Mouse (Mus musculus) heart, postnatal 25 days (tissue): ENCODE measurements around the gene Mfsd5. TPM values are rescaled to one million over a fixed set of nuclear protein-coding genes. Genes with fewer than 3 reads are reported as not detected.

ENCODE experiments used
- DNase-seq: peaks from one replicate; pipeline ENCODE4 v3.0.0; 2022; ENCODE audit warnings: low spot score
- intact Hi-C: fragments of 180-260 bp; cut with DNase I; formaldehyde crosslinking; loops from one replicate; pipeline ENCODE4 v1.15.1; 2025
- total RNA-seq, 2 experiments: library from RNA; stranded (reverse); gene quantifications; 2 replicates each; pipeline ENCODE4 v1.2.3; 2021

Gene Mfsd5
- 10 to 100 TPM; 15.5 to 18.5 TPM for total RNA-seq

DNA sequence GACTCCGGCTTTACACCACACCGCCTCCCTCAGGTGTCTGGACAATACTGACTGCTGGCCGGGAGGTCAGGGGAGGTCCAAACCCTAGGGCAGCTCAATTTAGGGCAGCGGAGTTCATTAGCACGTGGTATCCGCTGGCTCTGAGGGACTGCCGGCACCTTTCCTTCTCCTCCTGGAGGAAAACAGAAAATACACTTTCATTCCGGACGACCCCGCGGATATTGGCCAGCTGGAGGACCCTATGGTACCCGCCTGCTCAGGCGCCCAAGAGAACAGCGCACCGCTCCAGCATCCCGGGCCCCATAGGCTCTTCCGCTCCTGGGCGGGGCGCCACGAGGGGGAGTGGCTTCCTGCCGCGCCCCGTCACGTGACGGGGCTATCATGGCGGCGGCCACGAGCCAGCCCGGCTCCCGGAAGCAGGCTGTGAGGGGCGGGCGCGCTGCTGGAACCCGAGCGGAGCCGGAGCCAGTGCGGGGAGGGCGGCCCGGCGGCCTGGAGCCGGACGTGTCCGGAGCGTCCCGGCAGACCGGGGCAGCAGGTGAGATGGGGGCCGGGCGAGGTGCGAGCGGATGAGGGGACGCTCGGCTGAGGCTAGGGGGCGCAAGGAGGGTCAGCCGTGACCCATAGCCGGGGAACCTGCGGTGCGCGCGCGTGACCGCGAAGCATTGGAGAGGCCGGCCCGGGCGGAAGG, at the start of gene Mfsd5:
Gene Mfsd5, plus strand, starts transcription at position 363 of the 691 bp plus-strand sequence.
- intact Hi-C loops: loop anchor here (1.0 to 2.0 kb wide), 2 partner anchors 32 to 40 kb away; no protein-coding TSS in a partner anchor
- peak; percentile 76 for DNase-seq

GRCm38 (mm10) chr15:102230408-102231321, 48.6 kb upstream of the Mfsd5 start:
- intact Hi-C loops: no loop called here
- DNase-seq: no peak

DNA sequence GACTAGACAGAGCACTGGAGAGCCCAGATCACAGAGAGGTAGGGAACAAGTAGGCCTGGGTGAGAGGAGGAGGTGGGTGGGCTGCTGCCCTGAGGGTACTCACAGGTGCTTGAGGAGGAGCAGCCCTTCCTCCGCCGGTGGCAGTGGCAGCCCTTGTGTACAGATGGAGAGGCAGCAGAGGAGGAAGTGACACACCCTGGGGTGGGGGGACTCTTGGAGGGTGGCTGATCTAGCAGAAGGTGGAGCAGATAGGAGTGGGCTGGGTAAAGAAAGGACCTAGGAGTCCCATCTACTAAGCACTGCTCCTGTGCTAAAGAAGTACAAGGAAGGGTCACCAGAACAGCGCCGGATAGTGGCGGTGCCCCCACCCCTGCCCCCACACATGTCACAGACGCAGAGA, 47.5 kb upstream of the Mfsd5 start, which contains the start of gene Itgb7:
Gene Itgb7, minus strand, starts transcription at position 197 of the 400 bp plus-strand sequence.
- intact Hi-C loops: no loop called here
- no peak for DNase-seq

GRCm38 (mm10) chr15:102232764-102233163, 46.5 kb upstream of the Mfsd5 start:
- intact Hi-C loops: no loop called here

DNA sequence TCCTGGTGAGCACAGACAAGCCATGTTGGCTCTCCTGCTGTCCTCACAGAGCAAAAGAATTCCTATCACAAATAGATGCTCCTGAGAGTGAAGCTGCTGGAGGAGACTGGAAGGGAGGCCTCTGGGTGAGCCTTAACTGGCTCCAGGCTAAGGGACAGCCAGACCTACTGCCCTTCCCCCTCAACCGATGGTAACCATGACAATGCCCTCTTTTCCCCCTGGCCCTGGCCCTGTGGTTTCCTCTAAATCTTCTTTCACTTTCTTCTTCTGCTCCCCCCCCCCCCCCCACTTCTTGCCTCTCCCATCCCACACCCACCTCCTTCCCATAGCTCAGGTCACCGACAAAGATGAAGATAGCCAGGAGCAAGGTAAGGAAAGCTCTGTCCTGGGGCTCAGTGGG, 45.4 kb upstream of the Mfsd5 start:
- intact Hi-C loops: no loop called here
- no peak for DNase-seq

More at GRCm38 (mm10) chr15:102232764-102233163, 46.5 kb upstream of the Mfsd5 start:
- DNase-seq: no peak

GRCm38 (mm10) chr15:102235371-102236027, 43.8 kb upstream of the Mfsd5 start:
- intact Hi-C loops: no loop called here
- no peak for DNase-seq

DNA sequence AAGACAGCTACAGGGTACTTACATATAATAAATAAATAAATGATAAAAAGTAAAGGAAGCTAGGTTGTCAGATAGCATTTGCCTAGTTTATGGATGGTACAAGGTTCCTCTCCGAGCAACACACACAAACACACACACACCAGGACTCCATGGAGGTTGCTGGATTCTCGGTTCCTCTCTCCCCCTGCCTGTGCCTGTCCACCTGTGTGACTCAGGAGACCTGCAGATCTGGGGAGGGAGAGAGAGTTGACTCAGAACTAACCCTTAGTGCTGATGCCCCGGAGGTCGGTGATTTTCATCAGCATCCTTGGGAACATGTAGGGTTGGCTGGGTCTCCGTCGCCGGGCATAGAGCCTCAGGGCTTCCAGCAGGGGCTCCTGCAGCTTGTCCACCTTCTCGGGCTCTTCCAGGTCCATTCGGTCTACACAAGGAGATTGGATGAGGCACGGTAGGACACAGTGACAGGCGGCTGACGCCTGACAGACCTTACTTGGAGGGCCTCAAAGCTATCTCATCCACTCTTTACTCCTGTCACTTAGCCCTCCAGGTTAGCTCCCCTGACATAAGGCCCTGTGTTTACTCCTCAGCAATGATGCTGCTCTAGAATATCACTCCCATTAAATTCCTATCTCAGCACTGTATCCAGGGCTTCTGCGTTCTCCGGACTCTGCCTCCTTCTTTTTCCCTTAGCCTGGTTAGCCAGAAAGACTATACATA, 40.6 kb upstream of the Mfsd5 start:
- intact Hi-C loops: loop anchor here (1.0 to 2.0 kb wide), 2 partner anchors 40 to 78 kb away; partner anchors contain the start of gene Mfsd5

GRCm38 (mm10) chr15:102239260-102239590, 40.0 kb upstream of the Mfsd5 start:
- DNase-seq: no peak
- intact Hi-C loops: loop anchor here (1.0 to 2.0 kb wide), 2 partner anchors 40 to 77 kb away; partner anchors contain the start of gene Mfsd5

More for the DNA sequence above, 40.6 kb upstream of the Mfsd5 start:
- no peak for DNase-seq

DNA sequence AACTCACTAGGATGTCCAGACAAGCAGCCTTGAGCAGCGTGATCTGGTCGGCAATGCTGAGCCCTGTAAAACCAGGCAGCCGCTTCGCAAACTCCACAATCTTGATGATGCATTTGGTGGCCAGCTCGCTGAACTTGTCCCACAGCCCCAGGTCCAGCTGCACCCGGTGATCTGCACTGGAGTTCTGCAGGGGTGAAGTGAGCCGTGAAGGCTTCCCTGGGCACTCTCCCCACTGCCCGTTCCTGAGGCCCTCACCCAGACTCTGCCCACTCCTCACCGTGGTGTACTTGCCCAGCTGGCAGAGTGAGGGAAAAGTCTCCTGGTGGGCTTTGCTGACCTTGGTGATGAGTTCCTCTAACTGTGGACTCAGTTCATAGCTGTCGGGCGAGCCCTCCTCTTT, 39.4 kb upstream of the Mfsd5 start:
- no peak for DNase-seq
- intact Hi-C loops: loop anchor here (1.0 to 2.0 kb wide), 2 partner anchors 39 to 76 kb away; partner anchors contain the start of gene Mfsd5

DNA sequence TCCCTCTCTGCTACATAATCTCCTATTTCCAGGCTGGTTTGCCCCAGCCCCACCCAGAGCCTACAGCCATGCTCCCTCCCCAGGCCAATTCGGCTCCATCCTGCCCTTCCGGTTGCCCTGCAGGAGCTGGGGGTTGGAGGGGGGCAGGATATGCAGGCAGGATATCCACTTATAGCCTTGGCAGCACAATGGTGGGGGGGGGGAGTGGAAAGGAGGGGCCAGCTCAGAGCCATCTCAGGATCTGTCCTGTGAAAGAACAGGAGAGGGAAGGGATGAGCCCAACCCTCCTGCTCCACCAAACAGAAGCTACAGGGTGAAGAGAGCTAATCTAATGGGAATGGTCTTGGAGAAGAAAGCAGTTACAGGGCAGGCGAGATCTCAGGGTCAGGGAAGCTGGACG, 38.6 kb upstream of the Mfsd5 start:
- no peak for DNase-seq
- intact Hi-C loops: no loop called here

GRCm38 (mm10) chr15:102242404-102243228, 36.6 kb upstream of the Mfsd5 start:
- intact Hi-C loops: no loop called here
- no peak for DNase-seq

GRCm38 (mm10) chr15:102243229-102244190, 35.7 kb upstream of the Mfsd5 start:
- no peak for DNase-seq
- intact Hi-C loops: no loop called here

DNA sequence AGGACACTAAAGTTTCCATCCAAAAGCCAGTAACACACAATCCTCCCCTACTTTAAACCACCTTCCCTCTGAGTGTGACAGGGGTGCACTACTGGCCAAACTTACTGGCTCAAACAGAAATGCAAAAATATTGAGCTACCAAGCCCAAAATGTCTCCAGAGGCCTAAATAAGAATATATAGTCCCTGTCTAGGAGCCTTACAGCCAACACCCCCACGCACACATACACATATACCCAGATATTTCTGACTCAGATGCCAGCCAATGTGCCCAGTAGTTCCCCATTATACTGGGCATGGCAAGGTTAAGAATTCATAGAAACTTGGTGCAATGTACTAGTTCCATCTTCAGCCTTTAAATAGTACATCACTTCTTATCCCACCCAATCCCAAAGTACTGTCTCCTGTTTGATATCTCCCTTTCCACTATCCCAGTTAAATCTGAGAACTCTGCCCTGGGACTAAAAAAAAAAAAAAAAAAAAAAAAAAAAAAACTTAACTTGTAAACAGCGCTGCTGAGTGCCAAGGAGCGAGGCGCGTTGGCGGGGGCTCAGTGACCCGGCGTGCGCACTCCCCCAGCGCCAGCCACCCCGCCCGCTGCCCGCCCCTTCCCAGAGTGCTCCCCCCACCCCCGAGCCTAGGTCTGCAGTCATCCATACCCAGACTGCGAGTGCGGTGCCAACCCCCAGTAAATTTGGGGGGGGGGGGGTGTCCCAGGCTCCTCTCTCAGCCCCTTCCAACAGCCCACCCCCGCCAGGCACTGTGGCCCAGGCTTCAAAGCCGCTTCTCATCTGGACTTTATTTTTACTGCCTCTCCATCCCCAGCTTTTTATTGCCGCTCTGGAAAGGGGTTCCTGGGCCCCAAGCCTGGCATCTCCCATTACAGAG, 34.7 kb upstream of the Mfsd5 start:
- intact Hi-C loops: no loop called here
- DNase-seq: no peak

- DNase-seq: no peak
- intact Hi-C loops: no loop called here
Measured at GRCm38 (mm10) chr15:102245461-102245881, 33.8 kb upstream of the Mfsd5 start.

DNA sequence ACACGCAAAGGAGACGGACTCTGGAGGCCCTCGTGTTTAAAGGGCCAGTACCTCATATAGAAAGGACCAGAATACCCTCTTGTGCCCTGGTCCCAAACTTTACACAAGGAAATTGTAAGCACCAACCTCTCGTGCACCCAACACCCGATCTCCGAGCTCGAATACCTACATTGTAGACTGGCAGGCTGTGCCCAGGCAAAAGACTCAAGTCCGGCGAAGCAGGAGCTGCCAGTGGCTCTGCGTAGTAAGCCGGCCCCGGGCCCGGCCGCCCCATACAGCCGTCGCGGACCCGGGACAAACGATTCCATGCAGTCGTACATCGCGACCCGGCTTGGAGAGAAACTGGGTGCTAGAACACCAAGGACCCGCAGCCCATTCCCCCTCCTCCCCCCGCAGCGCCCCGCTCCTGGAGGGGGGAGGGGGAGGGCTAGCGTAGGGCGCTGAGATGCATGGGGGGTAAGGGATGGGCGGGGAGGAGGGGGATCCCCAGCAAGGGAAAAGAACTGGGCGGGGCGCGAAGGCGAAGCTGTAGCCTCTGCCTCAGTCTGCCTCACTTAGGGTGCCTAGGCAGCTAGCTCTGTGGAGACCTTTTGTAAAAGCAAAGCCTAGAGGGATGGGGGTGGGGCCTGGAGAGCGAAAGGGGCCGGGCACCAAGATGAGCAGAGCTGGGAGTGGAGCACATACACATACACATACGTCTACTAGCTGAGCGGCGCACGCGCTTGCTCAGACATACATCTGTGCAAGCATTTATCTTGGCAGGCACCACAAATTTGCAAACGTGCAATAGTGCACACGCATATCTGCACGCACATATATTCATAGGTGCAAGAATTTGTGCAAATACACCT, 33.1 kb upstream of the Mfsd5 start:
- DNase-seq: peak; percentile 69
- intact Hi-C loops: no loop called here

DNA sequence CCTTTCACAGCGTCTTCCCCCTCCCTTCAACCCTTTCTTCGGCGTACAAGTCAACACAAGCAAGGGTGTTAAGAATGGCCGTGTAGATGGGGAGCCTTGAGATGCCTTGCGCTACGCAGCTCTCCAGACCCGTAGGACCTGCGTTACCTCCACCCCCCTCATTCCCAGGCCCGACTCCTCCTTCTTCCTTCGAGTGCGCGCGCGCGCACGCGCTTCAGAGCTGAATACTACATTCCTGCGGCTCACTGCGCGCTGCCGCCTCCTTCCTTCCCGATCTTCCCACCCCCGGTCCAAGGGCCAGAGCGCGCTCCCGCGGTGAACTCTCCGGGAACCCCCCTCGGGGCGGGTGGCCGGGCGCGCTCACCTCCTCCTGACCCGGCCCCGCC, 32.4 kb upstream of the Mfsd5 start:
- peak; percentile 97 for DNase-seq
- intact Hi-C loops: loop anchor here (1.0 kb wide), 1 partner anchor 32 kb away; the partner anchor contains the start of gene Mfsd5
